Mouse (Mus musculus): ENCODE data around the gene Epop. TPM values are rescaled to one million over a fixed set of nuclear protein-coding genes. Genes with fewer than 3 reads are reported as not detected.

The Epop gene
- polyA plus RNA-seq, 3 experiments from 2014 or later, result 0.24 to 0.48 (median 0.45) TPM

- ATAC-seq, result no peak
Measured at GRCm38 (mm10) chr11:97589216-97589615, 40.3 kb downstream of the Epop start.

- no peak for ATAC-seq
Measured at GRCm38 (mm10) chr11:97585932-97586331, 43.6 kb downstream of the Epop start.

- no peak for ATAC-seq
Measured at GRCm38 (mm10) chr11:97584476-97584875, 45.0 kb downstream of the Epop start.

- no peak for ATAC-seq
Measured at GRCm38 (mm10) chr11:97579088-97579857, 50.2 kb downstream of the Epop start.

DNA sequence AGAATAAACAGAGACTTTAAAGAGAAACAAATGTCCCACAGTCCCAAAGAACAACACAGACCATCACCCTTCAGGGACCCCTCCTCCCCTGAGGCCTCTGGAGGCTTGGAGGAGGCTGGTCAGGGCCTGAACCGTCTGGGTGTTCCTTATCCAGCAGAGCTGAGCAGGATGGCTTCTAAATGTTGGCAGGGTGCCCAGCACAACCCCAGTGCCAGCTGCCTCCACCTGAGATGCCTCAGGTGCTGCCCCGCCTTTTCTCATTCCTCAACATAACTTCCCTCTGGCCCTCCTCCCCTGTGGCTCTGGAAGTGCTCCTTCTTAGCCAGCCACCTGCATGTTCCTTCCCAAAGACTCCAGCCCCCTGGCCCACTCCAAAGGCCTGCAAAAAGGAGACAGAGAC lies 51.2 kb downstream of the Epop start:
- ATAC-seq, result no peak

Other genes with a start within 250 kb of the Epop start
- not detected for gene Arhgap23, start 214.2 kb downstream of the Epop start, polyA plus RNA-seq (2017; shearing (Covaris generic))
- not detected for gene 4933428G20Rik, start 129.4 kb downstream of the Epop start, polyA plus RNA-seq (2017; shearing (Covaris generic))
- not detected for gene Srcin1, start 53.5 kb downstream of the Epop start, polyA plus RNA-seq (2017; shearing (Covaris generic))
- gene Mllt6, start 33.7 kb upstream of the Epop start, polyA plus RNA-seq (2017; shearing (Covaris generic)), result 10 to 100 TPM; 13.4 to 17.0 (median 14.6) TPM
- gene Cisd3, start 56.1 kb upstream of the Epop start, polyA plus RNA-seq (2017; shearing (Covaris generic)), result 100 to 1,000 TPM in 1 of 3 experiments, 10 to 100 TPM in 2; 69.0 to 129 (median 86.9) TPM
- gene Pcgf2, start 70.8 kb upstream of the Epop start, polyA plus RNA-seq (2017; shearing (Covaris generic)), result 1 to 10 TPM; 4.6 to 6.9 (median 5.4) TPM
- gene Psmb3, start 73.7 kb upstream of the Epop start, polyA plus RNA-seq (2017; shearing (Covaris generic)), result 100 to 1,000 TPM; 461 to 576 (median 475) TPM
- 1 to 10 TPM; 2.4 to 2.9 (median 2.6) TPM for gene Pip4k2b, start 115.0 kb upstream of the Epop start, polyA plus RNA-seq (2017; shearing (Covaris generic))
- 10 to 100 TPM; 23.0 to 28.1 (median 23.0) TPM for gene Cwc25, start 136.9 kb upstream of the Epop start, polyA plus RNA-seq (2017; shearing (Covaris generic))
- gene 1700001P01Rik, start 146.2 kb upstream of the Epop start, polyA plus RNA-seq (2017; shearing (Covaris generic)), result under 1 TPM in 1 of 3 experiments, not detected in 2; 0.56 TPM
- 1,000 to 10,000 TPM in 2 of 3 experiments, 100 to 1,000 TPM in 1; 686 to 1,148 (median 1,072) TPM for gene Rpl23, start 152.7 kb upstream of the Epop start, polyA plus RNA-seq (2017; shearing (Covaris generic))
- 10 to 100 TPM; 38.6 to 64.7 (median 40.7) TPM for gene Lasp1, start 169.3 kb upstream of the Epop start, polyA plus RNA-seq (2017; shearing (Covaris generic))
- 1 to 10 TPM; 2.1 to 3.0 (median 2.3) TPM for gene B230217C12Rik, start 211.1 kb upstream of the Epop start, polyA plus RNA-seq (2017; shearing (Covaris generic))